Mouse (Mus musculus): ENCODE measurements around the gene Gm45521. TPM values are rescaled to one million over a fixed set of nuclear protein-coding genes. Genes with fewer than 3 reads are reported as not detected.

The Gm45521 gene
- polyA plus RNA-seq, 1 experiment = not detected

GRCm38 (mm10) chr14:7929029-7929428, 28.1 kb upstream of the Gm45521 start:
- 70% methylated on average over 7 of the region's 7 CpGs for WGBS
- H3K4me3 ChIP-seq (replicated peaks; ENCODE audit: extremely low read depth, low read depth, low read length) = no peak overlapping the region
- H3K4me1 ChIP-seq (ENCODE audit: control insufficient read depth, insufficient read depth, low read length) = no peaks in the 10 kb centered on the region
- no peak for TF ChIP-seq POLR2A (IDR thresholded peaks at IDR 0.05; ENCODE audit: borderline replicate concordance, extremely low read depth, low read depth, low read length)
- no peak for TF ChIP-seq CTCF (IDR thresholded peaks at IDR 0.05; ENCODE audit: insufficient read depth, low read length)
- no peak for DNase-seq

GRCm38 (mm10) chr14:7932151-7932550, 24.9 kb upstream of the Gm45521 start:
- DNase-seq = no peak
- TF ChIP-seq POLR2A (IDR thresholded peaks at IDR 0.05; ENCODE audit: borderline replicate concordance, extremely low read depth, low read depth, low read length) = no peak
- TF ChIP-seq CTCF (IDR thresholded peaks at IDR 0.05; ENCODE audit: insufficient read depth, low read length) = no peak
- Histone ChIP-seq H3K4me3 (replicated peaks; ENCODE audit: extremely low read depth, low read depth, low read length) (no peak overlapping the region), H3K4me1 (ENCODE audit: control insufficient read depth, insufficient read depth, low read length) (no peaks in the 10 kb centered on the region)
- 93% methylated on average over 4 of the region's 4 CpGs for WGBS

- Histone ChIP-seq H3K4me3 (replicated peaks; ENCODE audit: extremely low read depth, low read depth, low read length) (no peak overlapping the region), H3K4me1 (ENCODE audit: control insufficient read depth, insufficient read depth, low read length) (no peaks in the 10 kb centered on the region)
- TF ChIP-seq CTCF (IDR thresholded peaks at IDR 0.05; ENCODE audit: insufficient read depth, low read length) (no peak), POLR2A (IDR thresholded peaks at IDR 0.05; ENCODE audit: borderline replicate concordance, extremely low read depth, low read depth, low read length) (no peak)
- DNase-seq = no peak
- 91% methylated on average over 7 of the region's 7 CpGs for WGBS
Measured at GRCm38 (mm10) chr14:7934166-7934565, 22.9 kb upstream of the Gm45521 start.

- Histone ChIP-seq H3K4me1 (ENCODE audit: control insufficient read depth, insufficient read depth, low read length) (0 out of 2 replicates have a peak, but pooled peaks cover 3% of the 10 kb centered on the region), H3K4me3 (replicated peaks; ENCODE audit: extremely low read depth, low read depth, low read length) (no peak overlapping the region)
- peak; percentile 48 for TF ChIP-seq CTCF (IDR thresholded peaks at IDR 0.05; ENCODE audit: insufficient read depth, low read length)
- TF ChIP-seq POLR2A (IDR thresholded peaks at IDR 0.05; ENCODE audit: borderline replicate concordance, extremely low read depth, low read depth, low read length) = no peak
- no peak for DNase-seq
- WGBS = 49% methylated on average over 17 of the region's 17 CpGs
Measured at GRCm38 (mm10) chr14:7937052-7937630, 19.9 kb upstream of the Gm45521 start.

GRCm38 (mm10) chr14:7938809-7939784, 18.0 kb upstream of the Gm45521 start:
- Histone ChIP-seq H3K4me3 (replicated peaks; ENCODE audit: extremely low read depth, low read depth, low read length) (no peak overlapping the region), H3K4me1 (ENCODE audit: control insufficient read depth, insufficient read depth, low read length) (peaks cover 3% of the 10 kb centered on the region; the same call in 1 of the 2 replicates)
- no peak for DNase-seq
- TF ChIP-seq CTCF (IDR thresholded peaks at IDR 0.05; ENCODE audit: insufficient read depth, low read length) = no peak
- TF ChIP-seq POLR2A (IDR thresholded peaks at IDR 0.05; ENCODE audit: borderline replicate concordance, extremely low read depth, low read depth, low read length) = no peak
- WGBS = 86% methylated on average over 19 of the region's 19 CpGs

- Histone ChIP-seq H3K4me3 (replicated peaks; ENCODE audit: extremely low read depth, low read depth, low read length) (no peak overlapping the region), H3K4me1 (ENCODE audit: control insufficient read depth, insufficient read depth, low read length) (peaks cover 3% of the 10 kb centered on the region; the same call in 1 of the 2 replicates)
- no peak for TF ChIP-seq CTCF (IDR thresholded peaks at IDR 0.05; ENCODE audit: insufficient read depth, low read length)
- DNase-seq = no peak
- 64% methylated on average over 5 of the region's 5 CpGs for WGBS
Measured at GRCm38 (mm10) chr14:7941413-7941812, 15.7 kb upstream of the Gm45521 start.

GRCm38 (mm10) chr14:7943101-7943800, 13.8 kb upstream of the Gm45521 start:
- peaks cover 3% of the 10 kb centered on the region; the same call in 1 of the 2 replicates for H3K4me1 ChIP-seq (ENCODE audit: control insufficient read depth, insufficient read depth, low read length)
- WGBS = 57% methylated on average over 7 of the region's 7 CpGs
- TF ChIP-seq POLR2A (IDR thresholded peaks at IDR 0.05; ENCODE audit: borderline replicate concordance, extremely low read depth, low read depth, low read length) (no peak), CTCF (IDR thresholded peaks at IDR 0.05; ENCODE audit: insufficient read depth, low read length) (no peak)
- peak; percentile 57 for DNase-seq
- H3K4me3 ChIP-seq (replicated peaks; ENCODE audit: extremely low read depth, low read depth, low read length) = no peak overlapping the region

- no peak for DNase-seq
- TF ChIP-seq CTCF (IDR thresholded peaks at IDR 0.05; ENCODE audit: insufficient read depth, low read length) = no peak
- no peak for TF ChIP-seq POLR2A (IDR thresholded peaks at IDR 0.05; ENCODE audit: borderline replicate concordance, extremely low read depth, low read depth, low read length)
- 52% methylated on average over 3 of the region's 3 CpGs for WGBS
- Histone ChIP-seq H3K4me1 (ENCODE audit: control insufficient read depth, insufficient read depth, low read length) (peaks cover 3% of the 10 kb centered on the region; the same call in 1 of the 2 replicates), H3K4me3 (replicated peaks; ENCODE audit: extremely low read depth, low read depth, low read length) (no peak overlapping the region)
Measured at GRCm38 (mm10) chr14:7943801-7944135, 13.3 kb upstream of the Gm45521 start.

- WGBS = 47% methylated on average over 8 of the region's 8 CpGs
- Histone ChIP-seq H3K4me1 (ENCODE audit: control insufficient read depth, insufficient read depth, low read length) (peaks cover 3% of the 10 kb centered on the region; the same call in 1 of the 2 replicates), H3K4me3 (replicated peaks; ENCODE audit: extremely low read depth, low read depth, low read length) (no peak overlapping the region)
- TF ChIP-seq CTCF (IDR thresholded peaks at IDR 0.05; ENCODE audit: insufficient read depth, low read length) (0 out of 2 replicates have a peak, but pooled peaks have one; percentile 4), POLR2A (IDR thresholded peaks at IDR 0.05; ENCODE audit: borderline replicate concordance, extremely low read depth, low read depth, low read length) (no peak)
- DNase-seq = no peak
Measured at GRCm38 (mm10) chr14:7944349-7945039, 12.6 kb upstream of the Gm45521 start.
